Mouse (Mus musculus): ENCODE data around the gene Mdp1. TPM values are rescaled to one million over a fixed set of nuclear protein-coding genes. Genes with fewer than 3 reads are reported as not detected.

The Mdp1 gene
- polyA plus RNA-seq, 1 experiment from 2014 or later, result 65.6 TPM

Other genes starting within 250 kb of the Mdp1 start
- 50.5 and 64.5 TPM in 2 replicates for gene Dhrs4, start 181.8 kb downstream of the Mdp1 start, polyA plus RNA-seq (2016; fragmentation: Nextera tagmentation; extraction: Ambion mirVana)
- gene Carmil3, start 169.9 kb downstream of the Mdp1 start, polyA plus RNA-seq (2016; fragmentation: Nextera tagmentation; extraction: Ambion mirVana), result 5.7 and 7.9 TPM in 2 replicates
- gene Cpne6, start 150.1 kb downstream of the Mdp1 start, polyA plus RNA-seq (2016; fragmentation: Nextera tagmentation; extraction: Ambion mirVana), result 1.1 and 1.6 TPM in 2 replicates
- gene Nrl, start 135.5 kb downstream of the Mdp1 start, polyA plus RNA-seq (2016; fragmentation: Nextera tagmentation; extraction: Ambion mirVana), result not detected in 2 replicates
- 15.4 and 18.5 TPM in 2 replicates for gene Pck2, start 120.2 kb downstream of the Mdp1 start, polyA plus RNA-seq (2016; fragmentation: Nextera tagmentation; extraction: Ambion mirVana)
- 69.5 and 94.1 TPM in 2 replicates for gene Dcaf11, start 100.5 kb downstream of the Mdp1 start, polyA plus RNA-seq (2016; fragmentation: Nextera tagmentation; extraction: Ambion mirVana)
- gene A730061H03Rik, start 100.1 kb downstream of the Mdp1 start, polyA plus RNA-seq (2016; fragmentation: Nextera tagmentation; extraction: Ambion mirVana), result 0.82 TPM in 1 of 2 replicates, not detected in the other
- gene Fitm1, start 84.9 kb downstream of the Mdp1 start, polyA plus RNA-seq (2016; fragmentation: Nextera tagmentation; extraction: Ambion mirVana), result 0.26 and 0.34 TPM in 2 replicates
- gene Psme1, start 82.4 kb downstream of the Mdp1 start, polyA plus RNA-seq (2016; fragmentation: Nextera tagmentation; extraction: Ambion mirVana), result 97.6 and 114 TPM in 2 replicates
- 6.8 and 10.0 TPM in 2 replicates for gene Emc9, start 75.2 kb downstream of the Mdp1 start, polyA plus RNA-seq (2016; fragmentation: Nextera tagmentation; extraction: Ambion mirVana)
- gene Psme2, start 69.4 kb downstream of the Mdp1 start, polyA plus RNA-seq (2016; fragmentation: Nextera tagmentation; extraction: Ambion mirVana), result 171 and 203 TPM in 2 replicates
- gene Rnf31, start 68.8 kb downstream of the Mdp1 start, polyA plus RNA-seq (2016; fragmentation: Nextera tagmentation; extraction: Ambion mirVana), result 21.2 and 23.2 TPM in 2 replicates
- gene Irf9, start 56.9 kb downstream of the Mdp1 start, polyA plus RNA-seq (2016; fragmentation: Nextera tagmentation; extraction: Ambion mirVana), result 7.2 and 7.8 TPM in 2 replicates
- 10.4 and 12.3 TPM in 2 replicates for gene Rec8, start 42.5 kb downstream of the Mdp1 start, polyA plus RNA-seq (2016; fragmentation: Nextera tagmentation; extraction: Ambion mirVana)
- 101 and 107 TPM in 2 replicates for gene Ipo4, start 24.6 kb downstream of the Mdp1 start, polyA plus RNA-seq (2016; fragmentation: Nextera tagmentation; extraction: Ambion mirVana)
- gene Gm49378, start 22.6 kb downstream of the Mdp1 start, polyA plus RNA-seq (2016; fragmentation: Nextera tagmentation; extraction: Ambion mirVana), result 0.76 and 1.5 TPM in 2 replicates
- gene Tm9sf1, start 16.7 kb downstream of the Mdp1 start, polyA plus RNA-seq (2016; fragmentation: Nextera tagmentation; extraction: Ambion mirVana), result 76.0 and 78.1 TPM in 2 replicates
- gene Tssk4, start 10.3 kb downstream of the Mdp1 start, polyA plus RNA-seq (2016; fragmentation: Nextera tagmentation; extraction: Ambion mirVana), result 0.40 and 0.97 TPM in 2 replicates
- 60.0 and 65.9 TPM in 2 replicates for gene Gmpr2, start 11.4 kb upstream of the Mdp1 start, polyA plus RNA-seq (2016; fragmentation: Nextera tagmentation; extraction: Ambion mirVana)
- gene Nedd8, start 11.6 kb upstream of the Mdp1 start, polyA plus RNA-seq (2016; fragmentation: Nextera tagmentation; extraction: Ambion mirVana), result 646 and 662 TPM in 2 replicates
- gene Tinf2, start 21.3 kb upstream of the Mdp1 start, polyA plus RNA-seq (2016; fragmentation: Nextera tagmentation; extraction: Ambion mirVana), result 63.4 and 68.9 TPM in 2 replicates
- 0.34 and 0.81 TPM in 2 replicates for gene Tgm1, start 53.4 kb upstream of the Mdp1 start, polyA plus RNA-seq (2016; fragmentation: Nextera tagmentation; extraction: Ambion mirVana)
- 34.7 and 36.3 TPM in 2 replicates for gene Rabggta, start 61.8 kb upstream of the Mdp1 start, polyA plus RNA-seq (2016; fragmentation: Nextera tagmentation; extraction: Ambion mirVana)
- 68.5 and 73.8 TPM in 2 replicates for gene Dhrs1, start 85.2 kb upstream of the Mdp1 start, polyA plus RNA-seq (2016; fragmentation: Nextera tagmentation; extraction: Ambion mirVana)
- 53.3 and 56.5 TPM in 2 replicates for gene Nop9, start 85.2 kb upstream of the Mdp1 start, polyA plus RNA-seq (2016; fragmentation: Nextera tagmentation; extraction: Ambion mirVana)
- gene Cideb, start 98.0 kb upstream of the Mdp1 start, polyA plus RNA-seq (2016; fragmentation: Nextera tagmentation; extraction: Ambion mirVana), result 0.17 TPM in 1 of 2 replicates, not detected in the other
- 0.14 and 0.21 TPM in 2 replicates for gene Ltb4r2, start 100.9 kb upstream of the Mdp1 start, polyA plus RNA-seq (2016; fragmentation: Nextera tagmentation; extraction: Ambion mirVana)
- 0.11 and 0.39 TPM in 2 replicates for gene Ltb4r1, start 105.5 kb upstream of the Mdp1 start, polyA plus RNA-seq (2016; fragmentation: Nextera tagmentation; extraction: Ambion mirVana)
- 7.9 and 10.3 TPM in 2 replicates for gene Adcy4, start 123.6 kb upstream of the Mdp1 start, polyA plus RNA-seq (2016; fragmentation: Nextera tagmentation; extraction: Ambion mirVana)
- 11.9 and 14.4 TPM in 2 replicates for gene Ripk3, start 128.4 kb upstream of the Mdp1 start, polyA plus RNA-seq (2016; fragmentation: Nextera tagmentation; extraction: Ambion mirVana)
- gene Nfatc4, start 162.6 kb upstream of the Mdp1 start, polyA plus RNA-seq (2016; fragmentation: Nextera tagmentation; extraction: Ambion mirVana), result 34.0 and 34.6 TPM in 2 replicates
- gene Nynrin, start 193.5 kb upstream of the Mdp1 start, polyA plus RNA-seq (2016; fragmentation: Nextera tagmentation; extraction: Ambion mirVana), result 24.1 and 24.4 TPM in 2 replicates
- 0.12 and 0.33 TPM in 2 replicates for gene Cbln3, start 223.9 kb upstream of the Mdp1 start, polyA plus RNA-seq (2016; fragmentation: Nextera tagmentation; extraction: Ambion mirVana)
- 21.4 and 24.2 TPM in 2 replicates for gene Khnyn, start 224.4 kb upstream of the Mdp1 start, polyA plus RNA-seq (2016; fragmentation: Nextera tagmentation; extraction: Ambion mirVana)
- gene Sdr39u1, start 239.8 kb upstream of the Mdp1 start, polyA plus RNA-seq (2016; fragmentation: Nextera tagmentation; extraction: Ambion mirVana), result 33.2 and 38.1 TPM in 2 replicates